Mouse (Mus musculus) brown adipose tissue, adult 24 weeks (tissue): ENCODE data around the gene Unc5a. TPM values are rescaled to one million over a fixed set of nuclear protein-coding genes. Genes with fewer than 3 reads are reported as not detected.

Source experiments
- H3K27ac ChIP-seq: fragments of 200-500 bp; replicated peaks from 2 replicates; pipeline ENCODE4 v1.5.1; 2012; ENCODE audit warnings: low read depth, mild to moderate bottlenecking, low read length
- H3K4me1 ChIP-seq: fragments of 200-500 bp; 2 replicates; pipeline ENCODE4 v1.6.1; 2012; ENCODE audit warnings: low read length, mixed read lengths; ENCODE audit not compliant: control insufficient read depth, insufficient read depth, insufficient read length
- H3K4me3 ChIP-seq: fragments of 200-500 bp; 2 replicates; pipeline ENCODE4 v1.5.1; 2012; ENCODE audit warnings: low read depth, mild to moderate bottlenecking, low read length, moderate library complexity; ENCODE audit not compliant: insufficient read depth
- polyA plus RNA-seq: library from polyadenylated mRNA; stranded (reverse); fragments of >200 nt; gene quantifications from 2 replicates; pipeline ENCODE4 v1.2.4, GENCODE M21; 2012; ENCODE audit not compliant: missing spikeins, insufficient read depth, insufficient read length

Unc5a gene
- 3.1 and 3.6 TPM in 2 replicates for polyA plus RNA-seq

GRCm38 (mm10) chr13:54948531-54949493 lies at the start of gene Unc5a:
Gene Unc5a (plus strand): TSS chr13:54949411.
- H3K4me1 ChIP-seq: no peaks in the 10 kb centered on the region
- no peak within 1 kb of the TSS for H3K27ac ChIP-seq
- H3K4me3 ChIP-seq: peak within 1 kb of the TSS; percentile 92

- Histone ChIP-seq H3K4me3 (no peak overlapping the region), H3K4me1 (no peaks in the 10 kb centered on the region), H3K27ac (no peak overlapping the region)
These were observed 37.2 kb upstream of the Unc5a start for GRCm38 (mm10) chr13:54912053-54912452.

- H3K27ac ChIP-seq: no peak overlapping the region
- H3K4me3 ChIP-seq: no peak overlapping the region
- no peaks in the 10 kb centered on the region for H3K4me1 ChIP-seq
These were observed 36.2 kb upstream of the Unc5a start for GRCm38 (mm10) chr13:54912894-54913621.

- Histone ChIP-seq H3K27ac (no peak overlapping the region), H3K4me3 (no peak overlapping the region), H3K4me1 (no peaks in the 10 kb centered on the region)
These were observed 32.6 kb upstream of the Unc5a start for GRCm38 (mm10) chr13:54916644-54917043.

- Histone ChIP-seq H3K4me3 (no peak overlapping the region), H3K4me1 (no peaks in the 10 kb centered on the region), H3K27ac (no peak overlapping the region)
These were observed 30.3 kb upstream of the Unc5a start for GRCm38 (mm10) chr13:54918910-54919309.

GRCm38 (mm10) chr13:54919666-54920065 lies 29.5 kb upstream of the Unc5a start:
- H3K27ac ChIP-seq: no peak overlapping the region
- H3K4me3 ChIP-seq: no peak overlapping the region
- no peaks in the 10 kb centered on the region for H3K4me1 ChIP-seq

- Histone ChIP-seq H3K4me3 (no peak overlapping the region), H3K4me1 (no peaks in the 10 kb centered on the region), H3K27ac (no peak overlapping the region)
These were observed 27.5 kb upstream of the Unc5a start for GRCm38 (mm10) chr13:54921700-54922099.

GRCm38 (mm10) chr13:54923705-54924104 lies 25.5 kb upstream of the Unc5a start:
- H3K4me1 ChIP-seq: no peaks in the 10 kb centered on the region

GRCm38 (mm10) chr13:54925466-54925865 lies 23.7 kb upstream of the Unc5a start:
- Histone ChIP-seq H3K4me1 (no peaks in the 10 kb centered on the region), H3K4me3 (no peak overlapping the region), H3K27ac (no peak overlapping the region)

More at GRCm38 (mm10) chr13:54923705-54924104, 25.5 kb upstream of the Unc5a start:
- Histone ChIP-seq H3K27ac (no peak overlapping the region), H3K4me3 (no peak overlapping the region)

GRCm38 (mm10) chr13:54926654-54927053 lies 22.6 kb upstream of the Unc5a start:
- no peak overlapping the region for H3K4me3 ChIP-seq
- no peaks in the 10 kb centered on the region for H3K4me1 ChIP-seq
- H3K27ac ChIP-seq: no peak overlapping the region

GRCm38 (mm10) chr13:54930123-54930522 lies 19.1 kb upstream of the Unc5a start:
- H3K4me3 ChIP-seq: no peak overlapping the region
- H3K4me1 ChIP-seq: no peaks in the 10 kb centered on the region
- no peak overlapping the region for H3K27ac ChIP-seq

- Histone ChIP-seq H3K4me3 (no peak overlapping the region), H3K27ac (no peak overlapping the region), H3K4me1 (no peaks in the 10 kb centered on the region)
These were observed 14.3 kb upstream of the Unc5a start for GRCm38 (mm10) chr13:54934873-54935272.

- H3K4me1 ChIP-seq: no peaks in the 10 kb centered on the region
- no peak overlapping the region for H3K27ac ChIP-seq
- no peak overlapping the region for H3K4me3 ChIP-seq
These were observed 13.0 kb upstream of the Unc5a start for GRCm38 (mm10) chr13:54936173-54936572.

- Histone ChIP-seq H3K27ac (no peak overlapping the region), H3K4me3 (no peak overlapping the region), H3K4me1 (no peaks in the 10 kb centered on the region)
These were observed 11.3 kb upstream of the Unc5a start for GRCm38 (mm10) chr13:54937885-54938284.

GRCm38 (mm10) chr13:54938493-54938892 lies 10.7 kb upstream of the Unc5a start:
- H3K27ac ChIP-seq: no peak overlapping the region
- no peak overlapping the region for H3K4me3 ChIP-seq
- no peaks in the 10 kb centered on the region for H3K4me1 ChIP-seq
